Mouse (Mus musculus): ENCODE measurements around the gene Mthfsd. TPM values are rescaled to one million over a fixed set of nuclear protein-coding genes. Genes with fewer than 3 reads are reported as not detected.
A peak's percentile ranks its signal among the peaks of the same experiment; 100 is the strongest.

Mthfsd gene
- polyA plus RNA-seq, 1 experiment from 2014 or later, result 50.3 TPM

- WGBS, result 2% methylated on average over 55 of the region's 55 CpGs
- Histone ChIP-seq H3K27me3 (peaks cover 90% of the 10 kb centered on the region), H3K9me3 (no peaks in the 10 kb centered on the region), H3K4me1 (replicated peaks) (peaks cover 20% of the 10 kb centered on the region), H3K4me3 (0 out of 2 replicates have a peak overlapping the region, but pooled peaks have one; percentile 8), H3K36me3 (no peaks in the 10 kb centered on the region), H3K27ac (replicated peaks) (no peak overlapping the region), H3K9ac (no peak overlapping the region), H3K4me2 (peak overlapping the region; percentile 37)
- ATAC-seq (ENCODE audit: low FRiP score, low read depth), result no peak
These were observed 20.5 kb upstream of the Mthfsd start for GRCm38 (mm10) chr8:121128531-121129264.

DNA sequence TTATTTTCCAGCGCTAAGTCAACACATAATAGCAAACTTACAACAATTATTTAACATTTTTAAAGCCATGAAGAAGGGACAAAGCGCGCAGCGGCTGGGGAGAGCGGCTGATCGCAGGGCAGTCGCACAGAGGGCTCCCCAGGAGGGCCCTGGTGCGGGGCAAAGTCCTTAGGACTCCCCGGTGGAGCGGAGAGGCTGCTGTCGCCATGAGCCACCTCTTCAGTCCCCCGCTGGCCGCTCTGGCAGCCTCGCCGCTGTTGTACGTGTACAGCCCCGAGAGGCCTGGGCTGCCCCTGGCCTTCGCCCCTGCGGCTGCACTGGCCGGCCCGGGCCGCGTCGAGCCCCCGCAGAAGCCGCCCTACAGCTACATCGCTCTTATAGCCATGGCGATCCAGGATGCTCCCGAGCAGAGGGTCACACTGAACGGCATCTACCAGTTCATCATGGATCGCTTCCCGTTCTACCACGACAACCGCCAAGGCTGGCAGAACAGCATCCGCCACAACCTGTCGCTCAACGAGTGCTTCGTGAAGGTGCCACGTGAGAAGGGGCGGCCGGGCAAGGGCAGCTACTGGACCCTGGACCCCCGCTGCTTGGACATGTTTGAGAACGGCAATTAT, 19.7 kb upstream of the Mthfsd start, which contains the start of gene Foxl1:
Foxl1 (plus strand) TSS at position 185 of the 620 bp plus-strand sequence.
- H3K27me3 ChIP-seq, result peaks cover 96% of the 10 kb centered on the region
- H3K9me3 ChIP-seq, result no peaks in the 10 kb centered on the region
- H3K4me1 ChIP-seq (replicated peaks), result peaks cover 20% of the 10 kb centered on the region
- peak within 1 kb of the TSS; percentile 37 for H3K4me2 ChIP-seq
- H3K9ac ChIP-seq, result no peak within 1 kb of the TSS
- under 1% methylated on average over 43 of the region's 43 CpGs for whole genome bisulfite sequencing
- no peaks in the 10 kb centered on the region for H3K36me3 ChIP-seq
- no peak within 1 kb of the TSS for H3K27ac ChIP-seq (replicated peaks)
- ATAC-seq (ENCODE audit: low FRiP score, low read depth), result no peak
- H3K4me3 ChIP-seq, result 0 out of 2 replicates have a peak within 1 kb of the TSS, but pooled peaks have one; percentile 8

- no peaks in the 10 kb centered on the region for H3K36me3 ChIP-seq
- H3K4me3 ChIP-seq, result no peak overlapping the region
- peaks cover 97% of the 10 kb centered on the region for H3K27me3 ChIP-seq
- peaks cover 20% of the 10 kb centered on the region for H3K4me1 ChIP-seq (replicated peaks)
- no peak overlapping the region for H3K27ac ChIP-seq (replicated peaks)
- no peaks in the 10 kb centered on the region for H3K9me3 ChIP-seq
- no peak for ATAC-seq (ENCODE audit: low FRiP score, low read depth)
- H3K4me2 ChIP-seq, result no peak overlapping the region
- no peak overlapping the region for H3K9ac ChIP-seq
- WGBS, result 4% methylated on average over 11 of the region's 11 CpGs
These were observed 19.1 kb upstream of the Mthfsd start for GRCm38 (mm10) chr8:121127291-121127701.

DNA sequence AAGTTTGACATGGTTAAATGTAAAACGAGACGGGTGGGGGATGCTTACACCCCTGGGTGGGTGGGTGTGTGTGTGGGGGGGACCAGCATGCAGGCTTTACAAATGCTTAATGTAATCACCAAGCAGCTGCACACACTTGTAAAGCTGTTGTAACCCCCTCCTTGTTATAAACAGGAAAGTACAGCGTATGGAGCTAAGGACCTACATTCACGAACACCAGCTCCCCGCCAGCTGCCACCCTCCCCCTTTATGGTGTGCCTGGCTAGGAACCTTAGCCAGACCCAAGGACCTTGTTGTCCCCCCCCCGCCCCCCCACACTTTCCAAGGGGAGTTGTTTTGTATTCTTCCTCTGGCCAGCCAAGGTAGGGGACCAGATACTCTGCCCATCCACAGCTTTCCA, 18.5 kb upstream of the Mthfsd start:
- Histone ChIP-seq H3K27me3 (peaks cover 97% of the 10 kb centered on the region), H3K36me3 (no peaks in the 10 kb centered on the region), H3K4me2 (no peak overlapping the region), H3K9ac (no peak overlapping the region), H3K9me3 (no peaks in the 10 kb centered on the region), H3K4me1 (replicated peaks) (peaks cover 20% of the 10 kb centered on the region), H3K4me3 (no peak overlapping the region), H3K27ac (replicated peaks) (no peak overlapping the region)
- ATAC-seq (ENCODE audit: low FRiP score, low read depth), result no peak
- WGBS, result 0% methylated on average over 6 of the region's 6 CpGs

GRCm38 (mm10) chr8:121126191-121126590, 18.0 kb upstream of the Mthfsd start:
- Histone ChIP-seq H3K4me2 (no peak overlapping the region), H3K9me3 (no peaks in the 10 kb centered on the region), H3K9ac (no peak overlapping the region), H3K27ac (replicated peaks) (no peak overlapping the region), H3K4me1 (replicated peaks) (peaks cover 20% of the 10 kb centered on the region), H3K4me3 (no peak overlapping the region), H3K27me3 (peaks cover 98% of the 10 kb centered on the region), H3K36me3 (no peaks in the 10 kb centered on the region)
- WGBS, result 6% methylated on average over 6 of the region's 6 CpGs
- no peak for ATAC-seq (ENCODE audit: low FRiP score, low read depth)

- peak; percentile 75 for ATAC-seq (ENCODE audit: low FRiP score, low read depth)
- H3K27ac ChIP-seq (replicated peaks), result no peak overlapping the region
- H3K9ac ChIP-seq, result no peak overlapping the region
- H3K4me3 ChIP-seq, result peak overlapping the region; percentile 16; the same call in 1 of the 2 replicates
- H3K9me3 ChIP-seq, result no peaks in the 10 kb centered on the region
- H3K4me2 ChIP-seq, result peak overlapping the region; percentile 47
- H3K36me3 ChIP-seq, result no peaks in the 10 kb centered on the region
- H3K4me1 ChIP-seq (replicated peaks), result peaks cover 20% of the 10 kb centered on the region
- H3K27me3 ChIP-seq, result peaks cover 98% of the 10 kb centered on the region
- under 1% methylated on average over 36 of the region's 36 CpGs for WGBS
These were observed 17.2 kb upstream of the Mthfsd start for GRCm38 (mm10) chr8:121125311-121125876.

DNA sequence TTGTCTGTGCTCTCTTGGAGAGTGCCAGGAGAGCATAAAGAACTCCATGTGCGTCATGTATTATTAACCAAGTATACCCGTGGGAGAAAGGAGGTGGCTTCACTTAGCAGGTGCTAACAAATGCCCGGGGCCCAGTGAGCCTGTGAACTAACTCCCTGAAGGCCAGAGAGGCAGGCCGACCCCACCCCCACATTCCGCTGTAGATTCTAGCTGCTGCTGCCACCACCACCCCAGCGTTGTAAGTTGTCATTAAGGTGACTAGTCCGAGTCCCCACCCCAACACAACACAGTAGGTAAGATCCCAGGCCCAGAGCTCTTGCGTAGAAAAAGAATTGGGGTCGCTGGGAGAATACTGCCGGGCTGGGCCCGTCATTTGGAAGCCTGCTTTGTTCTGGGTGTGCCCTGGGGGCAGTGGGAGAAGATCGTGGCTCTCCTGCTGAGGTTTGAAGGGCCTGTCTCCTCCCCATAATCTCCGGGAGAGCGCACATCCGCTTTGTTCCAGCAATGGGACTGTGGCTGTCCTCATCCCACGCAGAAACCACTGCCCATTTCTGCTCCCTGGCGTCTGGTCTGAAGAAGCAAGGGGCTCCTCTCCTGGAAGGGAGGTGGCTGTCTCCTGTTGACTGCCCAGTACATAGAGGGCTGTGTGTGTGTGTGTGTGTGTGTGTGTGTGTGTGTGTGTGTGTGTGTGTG, 16.5 kb upstream of the Mthfsd start:
- no peaks in the 10 kb centered on the region for H3K9me3 ChIP-seq
- H3K9ac ChIP-seq, result no peak overlapping the region
- no peak overlapping the region for H3K27ac ChIP-seq (replicated peaks)
- peaks cover 20% of the 10 kb centered on the region for H3K4me1 ChIP-seq (replicated peaks)
- peaks cover 98% of the 10 kb centered on the region for H3K27me3 ChIP-seq
- H3K4me3 ChIP-seq, result no peak overlapping the region
- 0 out of 2 replicates have a peak, but pooled peaks have one; percentile 40 for ATAC-seq (ENCODE audit: low FRiP score, low read depth)
- no peaks in the 10 kb centered on the region for H3K36me3 ChIP-seq
- 2% methylated on average over 17 of the region's 17 CpGs for WGBS
- H3K4me2 ChIP-seq, result peak overlapping the region; percentile 47

- Histone ChIP-seq H3K27ac (replicated peaks) (no peak overlapping the region), H3K4me3 (no peak overlapping the region), H3K4me2 (no peak overlapping the region), H3K9ac (no peak overlapping the region), H3K27me3 (peaks cover 94% of the 10 kb centered on the region), H3K9me3 (no peaks in the 10 kb centered on the region), H3K36me3 (no peaks in the 10 kb centered on the region), H3K4me1 (replicated peaks) (peaks cover 12% of the 10 kb centered on the region)
- ATAC-seq (ENCODE audit: low FRiP score, low read depth), result no peak
- 32% methylated on average over 2 of the region's 2 CpGs for WGBS
These were observed 14.9 kb upstream of the Mthfsd start for GRCm38 (mm10) chr8:121123113-121123512.

- 10% methylated on average over 7 of the region's 7 CpGs for WGBS
These were observed 14.2 kb upstream of the Mthfsd start for GRCm38 (mm10) chr8:121122368-121122767.

DNA sequence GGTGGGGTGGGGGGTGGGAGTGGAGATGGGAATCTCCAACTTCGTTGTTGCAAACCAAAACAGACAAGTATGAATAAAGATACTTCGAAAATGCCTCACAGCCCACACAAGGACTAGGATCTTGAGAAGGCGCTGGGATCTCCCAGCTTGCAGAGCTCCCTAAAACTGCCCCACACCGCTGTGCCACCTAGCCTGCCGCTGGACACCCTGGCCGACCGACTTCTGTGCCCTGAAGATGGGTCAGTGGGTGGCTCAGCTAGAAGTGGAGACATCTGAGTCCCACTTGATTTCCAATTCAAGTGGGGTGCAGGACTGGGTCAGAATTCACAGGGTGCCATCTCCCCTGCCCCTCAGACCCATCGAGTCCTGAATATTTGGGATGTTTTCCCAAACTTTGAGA, 13.5 kb upstream of the Mthfsd start:
- H3K27ac ChIP-seq (replicated peaks), result no peak overlapping the region
- H3K36me3 ChIP-seq, result no peaks in the 10 kb centered on the region
- no peak overlapping the region for H3K4me3 ChIP-seq
- no peaks in the 10 kb centered on the region for H3K9me3 ChIP-seq
- WGBS, result 8% methylated on average over 8 of the region's 8 CpGs
- peaks cover 93% of the 10 kb centered on the region for H3K27me3 ChIP-seq
- no peak overlapping the region for H3K4me2 ChIP-seq
- no peak overlapping the region for H3K9ac ChIP-seq
- ATAC-seq (ENCODE audit: low FRiP score, low read depth), result no peak
- peaks cover 14% of the 10 kb centered on the region for H3K4me1 ChIP-seq (replicated peaks)

More at GRCm38 (mm10) chr8:121122368-121122767, 14.2 kb upstream of the Mthfsd start:
- H3K9ac ChIP-seq, result no peak overlapping the region
- ATAC-seq (ENCODE audit: low FRiP score, low read depth), result no peak
- peaks cover 93% of the 10 kb centered on the region for H3K27me3 ChIP-seq
- peaks cover 10% of the 10 kb centered on the region for H3K4me1 ChIP-seq (replicated peaks)
- H3K36me3 ChIP-seq, result no peaks in the 10 kb centered on the region
- no peak overlapping the region for H3K27ac ChIP-seq (replicated peaks)
- no peak overlapping the region for H3K4me2 ChIP-seq
- no peak overlapping the region for H3K4me3 ChIP-seq
- H3K9me3 ChIP-seq, result no peaks in the 10 kb centered on the region

DNA sequence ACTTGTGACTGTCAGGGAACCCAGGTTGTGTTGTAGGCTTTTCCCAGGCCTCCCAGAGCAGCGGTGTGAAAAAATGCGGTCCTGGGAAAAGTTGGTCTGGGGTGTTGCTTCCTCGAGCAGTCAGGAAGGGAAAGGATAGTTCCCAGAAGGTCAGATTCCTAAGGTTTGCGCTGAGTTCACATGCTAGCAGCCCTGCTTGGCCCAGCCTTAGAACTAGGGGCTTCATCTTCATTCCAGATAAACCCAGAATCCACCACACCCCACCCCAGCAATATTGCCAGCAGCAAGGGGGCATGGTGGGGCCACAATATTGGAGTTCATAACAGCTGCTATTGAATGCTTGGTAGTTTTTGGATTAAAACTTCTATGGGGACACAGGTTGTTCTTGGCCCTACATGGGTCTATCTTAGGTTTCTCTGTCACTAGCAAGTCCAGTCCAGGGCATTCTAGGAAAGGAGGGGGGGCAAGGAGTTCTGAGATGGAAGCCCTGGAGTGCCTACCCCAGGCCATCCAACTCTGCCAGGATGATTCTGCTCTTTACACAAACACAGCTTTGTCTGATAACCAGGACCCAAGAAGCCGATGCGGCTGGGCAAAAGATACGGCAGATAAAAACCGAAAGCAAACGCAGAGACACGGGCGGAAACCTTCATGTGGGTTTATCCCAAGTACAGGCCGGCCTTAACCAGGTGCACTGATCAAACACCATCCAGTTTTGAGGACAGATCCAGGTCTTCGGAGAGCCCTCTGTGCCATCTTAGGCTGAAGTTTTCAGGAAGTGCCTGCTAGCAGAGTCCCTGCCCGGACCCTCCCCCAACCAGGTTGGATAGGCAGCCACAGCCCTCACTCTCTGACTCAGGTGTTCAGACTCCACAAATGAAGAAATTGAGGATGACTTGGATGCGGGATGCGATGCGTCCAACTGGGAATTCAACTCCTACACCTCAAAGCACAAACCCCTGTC, 12.5 kb upstream of the Mthfsd start:
- H3K4me3 ChIP-seq, result no peak overlapping the region

More for the DNA sequence above, 12.5 kb upstream of the Mthfsd start:
- WGBS, result 6% methylated on average over 17 of the region's 17 CpGs
- Histone ChIP-seq H3K9ac (no peak overlapping the region), H3K27ac (replicated peaks) (no peak overlapping the region), H3K36me3 (no peaks in the 10 kb centered on the region), H3K4me2 (no peak overlapping the region), H3K9me3 (no peaks in the 10 kb centered on the region), H3K4me1 (replicated peaks) (peaks cover 20% of the 10 kb centered on the region), H3K27me3 (peaks cover 92% of the 10 kb centered on the region)
- ATAC-seq (ENCODE audit: low FRiP score, low read depth), result no peak

Data from hindbrain, embryonic 15.5 days (tissue).